Mouse (Mus musculus) forebrain, embryonic 14.5 days (tissue): Measurements from ENCODE around the gene Fam240a. TPM values are rescaled to one million over a fixed set of nuclear protein-coding genes. Genes with fewer than 3 reads are reported as not detected.
A peak's percentile ranks its signal among the peaks of the same experiment; 100 is the strongest.

Source experiments
- ATAC-seq: fragments of 200-750 bp; cut with Nextera tagmentation; 2 replicates; pipeline ENCODE4 v1.8.0; 2017; ENCODE audit warnings: mild to moderate bottlenecking, moderate library complexity
- DNase-seq: peaks from one replicate; pipeline ENCODE4 v3.0.0-alpha.2; 2015; ENCODE audit warnings: low spot score
- H3K27ac ChIP-seq: fragments of 300-500 bp; sonication (generic); 2 replicates; pipeline ENCODE4 v1.5.1; 2014; ENCODE audit warnings: low read depth, mild to moderate bottlenecking, control low read depth, low read length, moderate library complexity
- H3K27me3 ChIP-seq: fragments of 300-500 bp; sonication (generic); replicated peaks from 2 replicates; pipeline ENCODE4 v1.6.1; 2014; ENCODE audit warnings: low read length, control low read depth, mixed read lengths; ENCODE audit not compliant: control insufficient read depth, insufficient read depth
- H3K36me3 ChIP-seq: fragments of 300-500 bp; sonication (generic); 2 replicates; pipeline ENCODE4 v1.6.1; 2014; ENCODE audit warnings: low read length, control low read depth; ENCODE audit not compliant: control insufficient read depth, insufficient read depth
- H3K4me1 ChIP-seq: fragments of 300-500 bp; sonication (generic); 2 replicates; pipeline ENCODE4 v1.6.1; 2014; ENCODE audit warnings: antibody characterized with exemption, low read length, control low read depth; ENCODE audit not compliant: control insufficient read depth, insufficient read depth
- H3K4me2 ChIP-seq: fragments of 300-500 bp; sonication (generic); 2 replicates; pipeline ENCODE4 v1.6.1; 2014; ENCODE audit warnings: mild to moderate bottlenecking, control low read depth, low read length
- H3K4me3 ChIP-seq: fragments of 300-500 bp; sonication (generic); 2 replicates; pipeline ENCODE4 v1.5.1; 2014; ENCODE audit warnings: low read depth, low read length, control low read depth
- H3K9ac ChIP-seq: fragments of 300-500 bp; sonication (generic); 2 replicates; pipeline ENCODE4 v1.6.1; 2014; ENCODE audit warnings: mild to moderate bottlenecking, low read length, control low read depth, moderate library complexity
- H3K9me3 ChIP-seq: fragments of 300-500 bp; sonication (generic); replicated peaks from 2 replicates; pipeline ENCODE4 v1.6.1; 2016; ENCODE audit warnings: low read length, control low read depth, mixed read lengths; ENCODE audit not compliant: control insufficient read depth
- WGBS: fragments of 180-500 bp; shearing (Covaris S2); extraction: QIAGEN DNeasy Blood & Tissue Kit; methylation state at CpG from one replicate; pipeline ENCODE4 v1.1.7; 2014; 5-methylcytosine and 5-hydroxymethylcytosine counted together
- polyA plus RNA-seq: library from polyadenylated mRNA; unstranded; fragments of >200 nt; fragmentation: Nextera tagmentation; extraction: Ambion mirVana; gene quantifications from 2 replicates; pipeline ENCODE4 v1.2.1, GENCODE M21; 2014

Fam240a gene
- polyA plus RNA-seq, 1 experiment from 2014 or later: not detected

- peaks cover 6% of the 10 kb centered on the region; the same call in 1 of the 2 replicates for H3K4me1 ChIP-seq
- DNase-seq (no peak), ATAC-seq (no peak)
- no peaks in the 10 kb centered on the region for H3K9me3 ChIP-seq
- no peaks in the 10 kb centered on the region for H3K36me3 ChIP-seq
- no peak overlapping the region for H3K27ac ChIP-seq
- no peak overlapping the region for H3K4me2 ChIP-seq
- 69% methylated on average over 10 of the region's 10 CpGs for WGBS
- H3K4me3 ChIP-seq: no peak overlapping the region
- no peaks in the 10 kb centered on the region for H3K27me3 ChIP-seq
- no peak overlapping the region for H3K9ac ChIP-seq
Measured at GRCm38 (mm10) chr9:110893429-110893828, 23.2 kb downstream of the Fam240a start.

GRCm38 (mm10) chr9:110892552-110892951 is 24.1 kb downstream of the Fam240a start:
- Histone ChIP-seq H3K27me3 (no peaks in the 10 kb centered on the region), H3K27ac (no peak overlapping the region), H3K9ac (no peak overlapping the region), H3K36me3 (no peaks in the 10 kb centered on the region), H3K4me1 (peaks cover 6% of the 10 kb centered on the region; the same call in 1 of the 2 replicates), H3K4me2 (no peak overlapping the region), H3K4me3 (no peak overlapping the region), H3K9me3 (no peaks in the 10 kb centered on the region)
- DNase-seq (no peak), ATAC-seq (no peak)
- WGBS: 87% methylated on average over 3 of the region's 3 CpGs

GRCm38 (mm10) chr9:110891077-110891828 is 25.4 kb downstream of the Fam240a start:
- WGBS: 86% methylated on average over 12 of the region's 12 CpGs
- Histone ChIP-seq H3K4me2 (no peak overlapping the region), H3K36me3 (no peaks in the 10 kb centered on the region), H3K4me1 (peaks cover 4% of the 10 kb centered on the region; the same call in 1 of the 2 replicates), H3K9ac (no peak overlapping the region), H3K27me3 (no peaks in the 10 kb centered on the region), H3K27ac (no peak overlapping the region), H3K4me3 (no peak overlapping the region), H3K9me3 (no peaks in the 10 kb centered on the region)
- DNase-seq (no peak), ATAC-seq (no peak)

- ATAC-seq (no peak), DNase-seq (no peak)
- H3K9me3 ChIP-seq: no peaks in the 10 kb centered on the region
- H3K27me3 ChIP-seq: no peaks in the 10 kb centered on the region
- no peaks in the 10 kb centered on the region for H3K36me3 ChIP-seq
- 8% methylated on average over 20 of the region's 21 CpGs for WGBS
- no peak overlapping the region for H3K4me3 ChIP-seq
- no peak overlapping the region for H3K9ac ChIP-seq
- H3K4me1 ChIP-seq: no peaks in the 10 kb centered on the region
- H3K27ac ChIP-seq: no peak overlapping the region
- no peak overlapping the region for H3K4me2 ChIP-seq
Measured at GRCm38 (mm10) chr9:110890026-110890783, 26.5 kb downstream of the Fam240a start.

GRCm38 (mm10) chr9:110888935-110889334 is 27.7 kb downstream of the Fam240a start:
- no peak for DNase-seq
- Histone ChIP-seq H3K9me3 (no peaks in the 10 kb centered on the region), H3K4me2 (no peak overlapping the region), H3K4me1 (no peaks in the 10 kb centered on the region), H3K27ac (no peak overlapping the region), H3K27me3 (no peaks in the 10 kb centered on the region), H3K36me3 (no peaks in the 10 kb centered on the region), H3K4me3 (no peak overlapping the region), H3K9ac (no peak overlapping the region)
- no peak for ATAC-seq
- WGBS: 90% methylated on average over 14 of the region's 14 CpGs

- Histone ChIP-seq H3K27me3 (no peaks in the 10 kb centered on the region), H3K36me3 (no peaks in the 10 kb centered on the region), H3K9me3 (no peaks in the 10 kb centered on the region), H3K27ac (no peak overlapping the region), H3K4me1 (no peaks in the 10 kb centered on the region), H3K9ac (no peak overlapping the region), H3K4me3 (no peak overlapping the region), H3K4me2 (no peak overlapping the region)
- WGBS: 65% methylated on average over 9 of the region's 9 CpGs
- no peak for DNase-seq
- no peak for ATAC-seq
Measured at GRCm38 (mm10) chr9:110887388-110888303, 29.0 kb downstream of the Fam240a start.

- 67% methylated on average over 7 of the region's 7 CpGs for WGBS
- Histone ChIP-seq H3K9ac (no peak overlapping the region), H3K27me3 (peaks cover 27% of the 10 kb centered on the region), H3K36me3 (no peaks in the 10 kb centered on the region), H3K9me3 (no peaks in the 10 kb centered on the region), H3K4me2 (no peak overlapping the region), H3K4me1 (no peaks in the 10 kb centered on the region), H3K27ac (no peak overlapping the region), H3K4me3 (no peak overlapping the region)
- ATAC-seq (no peak), DNase-seq (no peak)
Measured at GRCm38 (mm10) chr9:110881953-110882352, 34.7 kb downstream of the Fam240a start.

- H3K9ac ChIP-seq: no peak overlapping the region
- no peak overlapping the region for H3K27ac ChIP-seq
- H3K4me2 ChIP-seq: peak overlapping the region; percentile 76; the same call in 1 of the 2 replicates
- DNase-seq (no peak), ATAC-seq (no peak)
- no peaks in the 10 kb centered on the region for H3K9me3 ChIP-seq
- WGBS: 74% methylated on average over 4 of the region's 4 CpGs
- no peak overlapping the region for H3K4me3 ChIP-seq
- H3K36me3 ChIP-seq: no peaks in the 10 kb centered on the region
- peaks cover 27% of the 10 kb centered on the region for H3K27me3 ChIP-seq
- no peaks in the 10 kb centered on the region for H3K4me1 ChIP-seq
Measured at GRCm38 (mm10) chr9:110880772-110881171, 35.9 kb downstream of the Fam240a start.
